Mouse (Mus musculus) G1E (cell line): ENCODE data around the gene Litaf.

Source experiments
- CTCF ChIP-seq: IDR thresholded peaks from 2 replicates; pipeline ENCODE4 v1.5.1; 2012; ENCODE audit warnings: low read depth, low read length, inconsistent platforms, mixed read lengths
- GATA1 ChIP-seq: IDR thresholded peaks from 2 replicates; pipeline ENCODE4 v1.6.1; 2012; ENCODE audit warnings: borderline replicate concordance, low read length, inconsistent platforms, mixed read lengths
- POLR2AphosphoS5 ChIP-seq: IDR thresholded peaks from 2 replicates; pipeline ENCODE4 v1.6.1; 2012; ENCODE audit warnings: low read depth, low read length, inconsistent platforms; ENCODE audit not compliant: insufficient replicate concordance

GRCm38 (mm10) chr16:11064341-11064740, 1.6 kb downstream of the Litaf start:
- TF ChIP-seq CTCF: no peak
- TF ChIP-seq POLR2AphosphoS5: no peak
- TF ChIP-seq GATA1: no peak
